Mouse (Mus musculus) midbrain, embryonic 13.5 days (tissue): ENCODE results near the gene Herpud1. TPM values are rescaled to one million over a fixed set of nuclear protein-coding genes. Genes with fewer than 3 reads are reported as not detected.

ENCODE experiments used
- ATAC-seq: fragments of 200-750 bp; cut with Nextera tagmentation; 2 replicates; pipeline ENCODE4 v1.8.0; 2017; ENCODE audit warnings: mild to moderate bottlenecking, moderate TSS enrichment, moderate library complexity
- H3K27ac ChIP-seq: fragments of 300-500 bp; sonication (generic); 2 replicates; pipeline ENCODE4 v1.5.1; 2015; ENCODE audit warnings: inconsistent platforms, mild to moderate bottlenecking, moderate library complexity
- H3K27me3 ChIP-seq: fragments of 300-500 bp; sonication (generic); 2 replicates; pipeline ENCODE4 v1.6.1; 2015; ENCODE audit warnings: mild to moderate bottlenecking, inconsistent platforms
- H3K36me3 ChIP-seq: fragments of 300-500 bp; sonication (generic); 2 replicates; pipeline ENCODE4 v1.6.1; 2015; ENCODE audit warnings: mild to moderate bottlenecking, inconsistent platforms
- H3K4me1 ChIP-seq: fragments of 300-500 bp; sonication (generic); replicated peaks from 2 replicates; pipeline ENCODE4 v1.6.1; 2015; ENCODE audit warnings: inconsistent platforms
- H3K4me2 ChIP-seq: fragments of 300-500 bp; sonication (generic); replicated peaks from 2 replicates; pipeline ENCODE4 v1.6.1; 2015; ENCODE audit warnings: moderate library complexity, mild to moderate bottlenecking, inconsistent platforms
- H3K4me3 ChIP-seq: fragments of 300-500 bp; sonication (generic); replicated peaks from 2 replicates; pipeline ENCODE4 v1.5.1; 2015; ENCODE audit warnings: mild to moderate bottlenecking, inconsistent platforms
- H3K9ac ChIP-seq: fragments of 300-500 bp; sonication (generic); replicated peaks from 2 replicates; pipeline ENCODE4 v1.6.1; 2015; ENCODE audit warnings: mild to moderate bottlenecking, inconsistent platforms
- H3K9me3 ChIP-seq: fragments of 300-500 bp; sonication (generic); 2 replicates; pipeline ENCODE4 v1.6.1; 2016; ENCODE audit warnings: mild to moderate bottlenecking, inconsistent platforms
- WGBS: fragments of 180-500 bp; shearing (Covaris S2); methylation state at CpG from one replicate; pipeline ENCODE4 v1.1.7; 2015; 5-methylcytosine and 5-hydroxymethylcytosine counted together
- polyA plus RNA-seq: library from polyadenylated mRNA; unstranded; fragments of >200 nt; fragmentation: Nextera tagmentation; extraction: Ambion mirVana; gene quantifications from 2 replicates; pipeline ENCODE4 v1.2.1, GENCODE M21; 2015

Herpud1 gene
- polyA plus RNA-seq, 1 experiment from 2014 or later = 58.2 TPM

- Histone ChIP-seq H3K27ac (no peak overlapping the region), H3K9ac (no peak overlapping the region), H3K9me3 (no peaks in the 10 kb centered on the region), H3K27me3 (no peaks in the 10 kb centered on the region), H3K36me3 (no peaks in the 10 kb centered on the region), H3K4me3 (no peak overlapping the region), H3K4me1 (no peaks in the 10 kb centered on the region), H3K4me2 (no peak overlapping the region)
- no peak for ATAC-seq
- 88% methylated on average over 4 of the region's 4 CpGs for WGBS
Measured at GRCm38 (mm10) chr8:94377031-94377430, 9.2 kb upstream of the Herpud1 start.

DNA sequence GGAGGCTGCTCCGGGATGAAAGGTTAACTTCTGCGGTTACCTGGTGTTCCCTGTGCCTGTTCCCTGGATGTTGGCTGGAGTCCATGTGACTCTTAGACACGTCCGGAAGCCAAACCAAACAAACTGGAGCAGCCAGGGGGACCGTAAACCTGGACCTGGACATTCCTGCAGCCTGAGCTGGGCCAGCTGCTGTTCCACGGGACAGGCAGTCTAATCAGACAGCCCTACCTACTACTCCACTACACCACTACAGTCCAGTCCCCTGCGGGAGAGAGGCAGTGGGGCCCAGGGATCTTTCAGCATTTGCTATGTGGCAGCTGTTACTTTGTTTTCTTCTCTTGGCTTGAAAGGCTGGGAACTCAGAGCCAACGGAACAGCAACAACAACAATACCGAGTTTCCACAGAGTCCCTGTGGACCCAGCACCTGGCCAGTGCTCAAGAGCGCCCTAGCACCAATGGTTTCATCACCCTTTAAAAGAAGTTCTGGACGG lies 8.5 kb upstream of the Herpud1 start:
- no peaks in the 10 kb centered on the region for H3K27me3 ChIP-seq
- H3K9ac ChIP-seq = 0 out of 2 replicates have a peak overlapping the region, but pooled peaks have one; percentile 32
- no peaks in the 10 kb centered on the region for H3K4me1 ChIP-seq
- no peak for ATAC-seq
- no peak overlapping the region for H3K4me2 ChIP-seq
- WGBS = 76% methylated on average over 11 of the region's 11 CpGs
- H3K9me3 ChIP-seq = no peaks in the 10 kb centered on the region
- no peak overlapping the region for H3K27ac ChIP-seq
- no peak overlapping the region for H3K4me3 ChIP-seq
- H3K36me3 ChIP-seq = no peaks in the 10 kb centered on the region

GRCm38 (mm10) chr8:94378763-94379415 lies 7.3 kb upstream of the Herpud1 start:
- H3K36me3 ChIP-seq = no peaks in the 10 kb centered on the region
- no peak overlapping the region for H3K27ac ChIP-seq
- no peaks in the 10 kb centered on the region for H3K9me3 ChIP-seq
- H3K4me2 ChIP-seq = no peak overlapping the region
- no peaks in the 10 kb centered on the region for H3K4me1 ChIP-seq
- H3K9ac ChIP-seq = no peak overlapping the region
- ATAC-seq = no peak
- H3K4me3 ChIP-seq = no peak overlapping the region
- WGBS = 91% methylated on average over 15 of the region's 15 CpGs
- no peaks in the 10 kb centered on the region for H3K27me3 ChIP-seq

DNA sequence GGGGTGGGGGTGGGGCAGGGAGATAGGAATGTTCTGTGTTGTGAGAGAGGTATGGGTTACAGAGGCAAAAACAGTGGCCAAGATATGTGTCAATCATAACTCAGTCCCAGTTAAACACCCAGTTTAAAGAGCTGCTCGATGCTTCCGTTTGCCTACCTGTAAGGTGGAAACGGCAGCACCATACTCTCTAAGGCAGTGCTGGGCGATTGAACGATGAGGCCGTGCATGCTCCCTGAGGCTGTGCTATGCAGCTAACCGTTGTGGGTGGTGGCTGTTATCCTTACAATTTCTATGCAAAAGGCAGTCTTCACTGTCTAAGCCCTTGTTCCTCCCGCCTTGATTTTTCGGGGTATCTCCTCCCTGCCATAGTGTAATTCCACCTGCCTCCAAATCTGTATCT lies 6.6 kb upstream of the Herpud1 start:
- H3K4me3 ChIP-seq = no peak overlapping the region
- H3K9me3 ChIP-seq = no peaks in the 10 kb centered on the region
- no peak overlapping the region for H3K27ac ChIP-seq
- H3K9ac ChIP-seq = no peak overlapping the region
- no peak for ATAC-seq
- no peaks in the 10 kb centered on the region for H3K27me3 ChIP-seq
- WGBS = 95% methylated on average over 9 of the region's 9 CpGs
- no peak overlapping the region for H3K4me2 ChIP-seq
- H3K36me3 ChIP-seq = no peaks in the 10 kb centered on the region
- H3K4me1 ChIP-seq = no peaks in the 10 kb centered on the region

DNA sequence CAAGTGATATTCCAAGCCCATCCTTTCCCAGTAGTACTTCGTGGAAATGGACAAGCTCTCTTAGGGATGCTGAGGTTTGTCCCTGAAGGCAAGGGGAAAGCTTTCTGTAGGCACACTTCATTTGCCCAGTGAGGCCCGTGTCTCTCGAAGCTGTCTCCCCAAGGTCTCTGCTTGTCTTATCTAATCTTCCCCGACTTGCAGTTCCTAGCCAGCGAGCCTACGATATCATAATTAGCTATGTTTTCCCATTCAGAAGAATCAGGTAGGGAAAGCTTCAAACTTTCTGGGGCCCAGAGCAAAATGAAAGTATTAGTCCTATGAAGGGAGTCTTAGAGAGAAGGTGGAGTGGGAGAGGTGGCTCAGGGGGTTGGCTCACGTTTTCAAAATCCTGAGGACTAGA lies 2.1 kb upstream of the Herpud1 start:
- 89% methylated on average over 7 of the region's 7 CpGs for WGBS
- ATAC-seq = no peak
- H3K4me2 ChIP-seq = no peak overlapping the region
- H3K9me3 ChIP-seq = no peaks in the 10 kb centered on the region
- H3K4me1 ChIP-seq = peaks cover 19% of the 10 kb centered on the region
- H3K27ac ChIP-seq = no peak overlapping the region
- no peak overlapping the region for H3K9ac ChIP-seq
- no peaks in the 10 kb centered on the region for H3K27me3 ChIP-seq
- H3K4me3 ChIP-seq = no peak overlapping the region
- no peaks in the 10 kb centered on the region for H3K36me3 ChIP-seq

GRCm38 (mm10) chr8:94385506-94386213 lies 578 bp upstream of the Herpud1 start:
- peak; percentile 43 for ATAC-seq
- WGBS = 30% methylated on average over 20 of the region's 20 CpGs
- H3K9me3 ChIP-seq = no peaks in the 10 kb centered on the region

GRCm38 (mm10) chr8:94387027-94387684 lies 918 bp downstream of the Herpud1 start:
- peak overlapping the region; percentile 88 for H3K4me3 ChIP-seq
- peak; percentile 49; the same call in 1 of the 2 replicates for ATAC-seq
- peaks cover 19% of the 10 kb centered on the region for H3K4me1 ChIP-seq
- H3K36me3 ChIP-seq = peaks cover 28% of the 10 kb centered on the region
- peak overlapping the region; percentile 95 for H3K27ac ChIP-seq
- peak overlapping the region; percentile 92 for H3K9ac ChIP-seq
- WGBS = under 1% methylated on average over 25 of the region's 25 CpGs
- no peaks in the 10 kb centered on the region for H3K9me3 ChIP-seq
- H3K4me2 ChIP-seq = peak overlapping the region; percentile 92
- no peaks in the 10 kb centered on the region for H3K27me3 ChIP-seq

More at GRCm38 (mm10) chr8:94385506-94386213, 578 bp upstream of the Herpud1 start:
- Histone ChIP-seq H3K4me1 (peaks cover 19% of the 10 kb centered on the region), H3K9ac (peak overlapping the region; percentile 92), H3K4me3 (peak overlapping the region; percentile 88), H3K36me3 (peaks cover 13% of the 10 kb centered on the region), H3K27ac (peak overlapping the region; percentile 95), H3K4me2 (peak overlapping the region; percentile 92), H3K27me3 (no peaks in the 10 kb centered on the region)

GRCm38 (mm10) chr8:94387785-94388184 lies 1.5 kb downstream of the Herpud1 start:
- H3K4me1 ChIP-seq = peaks cover 19% of the 10 kb centered on the region
- peaks cover 34% of the 10 kb centered on the region for H3K36me3 ChIP-seq
- H3K9me3 ChIP-seq = no peaks in the 10 kb centered on the region
- H3K27me3 ChIP-seq = no peaks in the 10 kb centered on the region
- no peak overlapping the region for H3K27ac ChIP-seq
- H3K4me3 ChIP-seq = peak overlapping the region; percentile 88
- peak overlapping the region; percentile 92 for H3K4me2 ChIP-seq
- WGBS = 37% methylated on average over 6 of the region's 6 CpGs
- H3K9ac ChIP-seq = peak overlapping the region; percentile 92
- ATAC-seq = no peak

DNA sequence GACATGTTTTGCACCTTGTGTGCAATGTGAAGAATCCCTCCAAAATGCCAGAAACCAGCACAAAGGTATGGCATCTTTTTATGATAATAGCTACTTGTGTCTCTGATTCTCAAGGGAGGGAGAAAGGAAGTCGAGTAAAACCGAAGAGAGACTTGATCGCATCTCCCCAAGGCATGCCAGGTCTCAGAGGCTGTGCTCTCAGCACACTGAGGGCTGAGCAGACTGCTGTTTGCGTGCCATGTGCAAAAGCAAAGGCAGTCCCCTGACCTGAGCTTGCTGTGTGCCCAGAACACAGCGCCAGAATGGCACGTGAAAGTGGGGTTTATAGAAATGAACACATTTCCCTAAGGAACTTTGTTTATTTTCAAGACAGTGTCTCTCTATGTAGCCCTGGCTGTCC lies 3.3 kb downstream of the Herpud1 start:
- Histone ChIP-seq H3K4me2 (no peak overlapping the region), H3K36me3 (peaks cover 48% of the 10 kb centered on the region), H3K4me1 (peaks cover 19% of the 10 kb centered on the region), H3K9ac (no peak overlapping the region), H3K27ac (no peak overlapping the region), H3K4me3 (no peak overlapping the region), H3K9me3 (no peaks in the 10 kb centered on the region), H3K27me3 (no peaks in the 10 kb centered on the region)
- ATAC-seq = no peak
- 89% methylated on average over 6 of the region's 6 CpGs for WGBS

- WGBS = 96% methylated on average over 6 of the region's 6 CpGs
- Histone ChIP-seq H3K27ac (no peak overlapping the region), H3K9me3 (no peaks in the 10 kb centered on the region), H3K4me2 (no peak overlapping the region), H3K36me3 (peaks cover 57% of the 10 kb centered on the region), H3K4me3 (no peak overlapping the region), H3K4me1 (peaks cover 17% of the 10 kb centered on the region), H3K9ac (no peak overlapping the region), H3K27me3 (no peaks in the 10 kb centered on the region)
- ATAC-seq = no peak
Measured at GRCm38 (mm10) chr8:94390429-94390828, 4.2 kb downstream of the Herpud1 start.

- Histone ChIP-seq H3K4me2 (no peak overlapping the region), H3K4me3 (no peak overlapping the region), H3K9ac (no peak overlapping the region), H3K27ac (no peak overlapping the region), H3K27me3 (no peaks in the 10 kb centered on the region), H3K9me3 (no peaks in the 10 kb centered on the region), H3K36me3 (peaks cover 61% of the 10 kb centered on the region), H3K4me1 (peaks cover 12% of the 10 kb centered on the region)
- 94% methylated on average over 8 of the region's 8 CpGs for WGBS
- no peak for ATAC-seq
Measured at GRCm38 (mm10) chr8:94390910-94391309, 4.7 kb downstream of the Herpud1 start.

DNA sequence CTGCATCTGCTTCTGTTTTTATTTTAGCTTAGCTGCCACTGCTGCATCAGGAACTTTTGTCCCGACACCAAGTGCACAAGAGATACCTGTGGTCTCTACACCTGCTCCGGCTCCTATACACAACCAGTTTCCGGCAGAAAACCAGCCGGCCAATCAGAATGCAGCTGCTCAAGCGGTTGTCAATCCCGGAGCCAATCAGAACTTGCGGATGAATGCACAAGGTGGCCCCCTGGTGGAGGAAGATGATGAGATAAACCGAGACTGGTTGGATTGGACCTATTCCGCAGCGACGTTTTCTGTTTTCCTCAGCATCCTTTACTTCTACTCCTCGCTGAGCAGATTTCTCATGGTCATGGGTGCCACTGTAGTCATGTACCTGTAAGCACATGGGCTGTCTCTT lies 5.9 kb downstream of the Herpud1 start:
- ATAC-seq = no peak
- H3K9ac ChIP-seq = no peak overlapping the region
- no peaks in the 10 kb centered on the region for H3K9me3 ChIP-seq
- H3K4me1 ChIP-seq = peaks cover 12% of the 10 kb centered on the region
- WGBS = 83% methylated on average over 12 of the region's 12 CpGs
- no peaks in the 10 kb centered on the region for H3K27me3 ChIP-seq
- no peak overlapping the region for H3K4me3 ChIP-seq
- peaks cover 74% of the 10 kb centered on the region for H3K36me3 ChIP-seq
- no peak overlapping the region for H3K27ac ChIP-seq
- H3K4me2 ChIP-seq = no peak overlapping the region
